Mouse (Mus musculus) spleen, postnatal 10 days (tissue): Measurements from ENCODE around the gene Otud3.
"Not testable (repeated sequence)": the region's sequence is repeated elsewhere in the genome, so short reads cannot be mapped to it uniquely, and the experiment has no call there.

ENCODE experiments used
- DNase-seq, 2 experiments: peaks; one replicate each; pipeline ENCODE4 v3.0.0; 2021 to 2022; ENCODE audit warnings: low spot score in 2 of 2

Otud3 gene

DNA sequence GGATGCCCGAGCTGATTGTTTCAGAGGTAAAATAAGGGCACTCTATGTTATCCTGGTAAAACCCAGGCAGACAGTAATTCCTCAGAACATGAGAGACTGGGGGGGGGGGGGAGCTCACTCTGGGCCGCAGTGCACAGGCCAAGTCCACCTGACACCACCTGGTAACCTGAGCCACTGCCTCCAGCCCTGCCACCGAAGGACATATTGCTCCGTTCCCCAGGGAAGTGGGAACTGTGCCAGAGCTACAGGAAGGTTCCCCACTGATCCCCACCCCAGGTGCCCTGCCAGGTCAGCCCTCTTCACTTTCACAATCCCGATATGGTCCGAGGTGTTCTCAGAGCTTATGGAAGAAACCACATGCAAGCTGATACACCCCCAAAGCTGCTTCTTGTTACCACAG is 21.1 kb downstream of the Otud3 start:
- DNase-seq: no peak

DNA sequence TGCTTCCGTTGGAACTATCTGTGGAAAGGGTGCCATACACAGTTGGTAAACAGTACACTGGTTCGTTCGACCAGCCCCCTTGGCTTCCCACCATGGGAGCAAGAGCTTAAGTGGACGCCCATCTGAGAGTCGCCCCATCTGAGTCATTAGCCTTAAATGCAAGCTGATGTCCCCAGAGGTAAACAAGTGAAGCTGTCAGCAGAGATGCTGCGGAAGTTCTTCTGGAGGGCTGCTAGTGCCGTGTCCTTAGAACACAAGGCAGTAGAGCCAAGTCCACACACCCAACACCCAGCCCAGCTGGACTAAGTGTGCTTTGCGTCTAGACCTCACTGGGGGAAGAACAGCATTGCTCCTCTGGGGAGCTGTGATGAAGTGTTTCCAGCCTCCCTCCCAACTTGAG is 24.1 kb downstream of the Otud3 start:
- no peak for DNase-seq

- no peak for DNase-seq
Observed at GRCm38 (mm10) chr4:138889165-138889564, 24.6 kb downstream of the Otud3 start.

- peak; percentile 73 to 92 for DNase-seq
Observed at GRCm38 (mm10) chr4:138884261-138884660, 29.5 kb downstream of the Otud3 start.

- DNase-seq: no peak
Observed at GRCm38 (mm10) chr4:138882179-138882578, 31.6 kb downstream of the Otud3 start.

- no peak for DNase-seq
Observed at GRCm38 (mm10) chr4:138880811-138881584, 32.7 kb downstream of the Otud3 start.

DNA sequence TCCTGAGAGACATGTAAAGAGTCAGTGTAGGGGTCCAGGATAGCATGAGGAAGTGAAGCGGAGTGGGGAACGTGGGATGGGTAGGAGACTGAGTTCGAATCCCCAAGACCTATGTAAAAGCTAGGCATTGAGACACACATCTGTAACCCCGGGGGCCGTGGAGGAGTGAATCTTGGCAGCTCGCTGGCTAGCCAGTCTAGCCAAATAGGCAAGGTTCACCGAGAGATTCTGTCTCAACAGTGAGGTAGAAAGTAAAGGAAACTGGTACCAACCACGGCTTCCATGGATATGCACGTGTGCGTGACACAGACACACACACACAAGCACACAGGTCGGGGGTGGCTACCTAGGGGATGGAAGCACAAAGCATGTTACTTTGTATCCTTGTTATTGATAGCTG is 33.9 kb downstream of the Otud3 start:
- DNase-seq: no peak

- no peak for DNase-seq
Observed at GRCm38 (mm10) chr4:138878783-138879182, 35.0 kb downstream of the Otud3 start.

- DNase-seq: no peak
Observed at GRCm38 (mm10) chr4:138877731-138878130, 36.0 kb downstream of the Otud3 start, which contains the start of gene Pla2g2e. Gene Pla2g2e, plus strand, starts transcription at chr4:138877942.

GRCm38 (mm10) chr4:138875986-138876385 is 37.8 kb downstream of the Otud3 start:
- DNase-seq: no peak

- not testable (repeated sequence) for DNase-seq
Observed at GRCm38 (mm10) chr4:138875275-138875674, 38.5 kb downstream of the Otud3 start.

- DNase-seq: no peak
Observed at GRCm38 (mm10) chr4:138873864-138874263, 39.9 kb downstream of the Otud3 start, which contains the start of gene Gm13030. Gene Gm13030, minus strand, starts transcription at chr4:138873964.

DNA sequence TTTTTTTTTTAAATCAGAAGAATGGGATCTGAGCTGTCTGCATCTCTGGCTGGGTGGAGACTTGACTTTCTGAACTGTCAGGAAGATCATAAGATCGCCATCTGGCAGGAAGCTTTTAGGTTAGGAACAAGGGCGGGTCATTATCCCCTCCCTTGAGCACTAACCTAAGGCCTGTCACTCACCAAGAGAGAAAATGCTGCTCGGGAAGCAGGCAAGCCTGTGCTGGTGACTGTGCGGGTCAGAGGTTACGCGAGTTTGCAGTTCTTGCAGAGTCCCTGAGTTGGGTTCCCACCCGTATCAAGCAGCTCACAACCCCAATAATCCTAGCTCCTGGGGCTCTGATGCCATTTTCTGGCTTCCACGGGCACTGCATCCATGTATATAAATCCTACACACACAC is 45.1 kb downstream of the Otud3 start:
- no peak for DNase-seq

GRCm38 (mm10) chr4:138866413-138866812 is 47.3 kb downstream of the Otud3 start:
- DNase-seq: peak; percentile 61 to 80

- DNase-seq: no peak
Observed at GRCm38 (mm10) chr4:138865991-138866390, 47.8 kb downstream of the Otud3 start.

GRCm38 (mm10) chr4:138865092-138865491 is 48.7 kb downstream of the Otud3 start:
- no peak for DNase-seq

DNA sequence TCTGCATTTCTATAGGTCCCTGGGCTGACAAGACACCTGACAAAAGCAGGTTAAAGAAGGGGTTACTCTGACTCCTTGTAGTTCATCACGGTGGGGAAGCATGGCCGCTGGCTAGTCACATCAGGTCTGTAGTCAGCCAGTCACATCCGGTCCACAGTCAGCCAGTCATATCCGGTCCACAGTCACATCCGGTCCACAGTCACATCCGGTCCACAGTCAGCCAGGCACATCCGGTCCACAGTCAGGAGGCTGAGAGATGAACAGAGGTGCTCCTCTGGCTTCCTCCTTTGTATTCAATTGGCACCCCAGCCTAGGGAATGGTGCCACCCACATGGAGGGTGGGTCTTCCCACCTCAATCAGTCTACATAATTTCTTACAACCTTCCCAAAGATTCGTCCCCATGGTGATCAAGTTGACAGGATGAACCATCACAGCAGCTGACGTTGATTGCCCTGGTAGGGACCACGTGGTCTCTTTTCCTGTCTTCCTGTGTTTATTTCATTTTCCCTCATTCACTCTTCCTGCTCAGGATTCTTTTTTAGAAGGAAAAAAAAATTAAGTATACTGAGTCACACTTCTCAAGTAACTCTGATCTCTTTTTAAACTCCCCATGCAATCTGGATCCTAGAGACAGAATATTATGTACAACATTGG is 50.3 kb downstream of the Otud3 start, which contains the start of gene Pla2g5:
Pla2g5 (minus strand) TSS at position 139 of the 655 bp plus-strand sequence.
- peak in 1 of 2 experiments; percentile 31 for DNase-seq

GRCm38 (mm10) chr4:138859728-138860127 is 54.0 kb downstream of the Otud3 start:
- DNase-seq: peak in 1 of 2 experiments; percentile 73

GRCm38 (mm10) chr4:138859245-138859644 is 54.5 kb downstream of the Otud3 start:
- no peak for DNase-seq

- DNase-seq: no peak
Observed at GRCm38 (mm10) chr4:138858446-138858845, 55.3 kb downstream of the Otud3 start.

GRCm38 (mm10) chr4:138857576-138857975 is 56.2 kb downstream of the Otud3 start:
- DNase-seq: no peak

DNA sequence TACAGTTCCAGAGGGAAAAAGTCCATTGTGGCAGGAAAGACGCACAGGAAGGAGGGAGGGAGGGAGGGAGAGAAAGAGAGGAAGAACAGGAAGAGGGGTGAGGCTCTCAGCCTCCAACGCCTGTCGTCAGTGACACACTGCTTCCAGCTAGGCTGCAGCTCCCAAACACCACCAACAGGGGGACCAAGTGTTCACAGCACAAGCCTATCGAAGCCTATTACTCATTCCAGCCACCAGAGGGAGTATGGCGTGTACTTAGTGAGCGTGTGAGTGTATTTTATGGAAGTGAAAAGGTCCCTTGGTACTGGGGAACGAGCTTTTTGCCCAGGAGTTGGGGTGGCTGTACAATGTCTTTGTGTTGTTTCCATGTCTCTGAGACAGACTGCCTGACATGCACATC is 57.3 kb downstream of the Otud3 start:
- DNase-seq: peak in 1 of 2 experiments; percentile 69

GRCm38 (mm10) chr4:138855092-138855632 is 58.6 kb downstream of the Otud3 start:
- DNase-seq: no peak
